Mouse (Mus musculus) gastrocnemius, postnatal 36 days (tissue): ENCODE measurements around the gene Scrt2. TPM values are rescaled to one million over a fixed set of nuclear protein-coding genes. Genes with fewer than 3 reads are reported as not detected.
"Not testable (repeated sequence)": the region's sequence is repeated elsewhere in the genome, so short reads cannot be mapped to it uniquely, and the experiment has no call there.

ENCODE experiments used
- DNase-seq, 2 experiments: peaks; one replicate each; pipeline ENCODE4 v3.0.0; 2022
- intact Hi-C: fragments of 180-260 bp; cut with DNase I; formaldehyde crosslinking; loops from one replicate; pipeline ENCODE4 v1.15.1; 2025
- long read RNA-seq, 2 experiments: library from polyadenylated mRNA; stranded (forward); transcript quantifications; one replicate each; pipeline ENCODE4 v2.0.0; 2021
- total RNA-seq, 2 experiments: library from RNA; stranded (reverse); gene quantifications; 2 replicates each; pipeline ENCODE4 v1.2.3; 2021

The Scrt2 gene
- total RNA-seq: not detected
- long read RNA-seq, experiment 1, partial matches to known transcripts: 0 of 1 reads
- long read RNA-seq, experiment 1, other reads (novel, unspliced or antisense): 1 of 1 reads
- long read RNA-seq, experiment 2: 0 reads

GRCm38 (mm10) chr2:152080685-152081541 lies at the start of gene Scrt2:
Scrt2 (plus strand) TSS chr2:152081529.
- no peak for DNase-seq
- intact Hi-C loops: loop anchor here (10.0 kb wide), 1 partner anchor 146 kb away; no protein-coding TSS in a partner anchor

GRCm38 (mm10) chr2:152040101-152040500 lies 41.2 kb upstream of the Scrt2 start:
- DNase-seq: no peak
- intact Hi-C loops: no loop called here

- DNase-seq: no peak
- intact Hi-C loops: no loop called here
These were observed 34.0 kb upstream of the Scrt2 start for GRCm38 (mm10) chr2:152047116-152048002.

DNA sequence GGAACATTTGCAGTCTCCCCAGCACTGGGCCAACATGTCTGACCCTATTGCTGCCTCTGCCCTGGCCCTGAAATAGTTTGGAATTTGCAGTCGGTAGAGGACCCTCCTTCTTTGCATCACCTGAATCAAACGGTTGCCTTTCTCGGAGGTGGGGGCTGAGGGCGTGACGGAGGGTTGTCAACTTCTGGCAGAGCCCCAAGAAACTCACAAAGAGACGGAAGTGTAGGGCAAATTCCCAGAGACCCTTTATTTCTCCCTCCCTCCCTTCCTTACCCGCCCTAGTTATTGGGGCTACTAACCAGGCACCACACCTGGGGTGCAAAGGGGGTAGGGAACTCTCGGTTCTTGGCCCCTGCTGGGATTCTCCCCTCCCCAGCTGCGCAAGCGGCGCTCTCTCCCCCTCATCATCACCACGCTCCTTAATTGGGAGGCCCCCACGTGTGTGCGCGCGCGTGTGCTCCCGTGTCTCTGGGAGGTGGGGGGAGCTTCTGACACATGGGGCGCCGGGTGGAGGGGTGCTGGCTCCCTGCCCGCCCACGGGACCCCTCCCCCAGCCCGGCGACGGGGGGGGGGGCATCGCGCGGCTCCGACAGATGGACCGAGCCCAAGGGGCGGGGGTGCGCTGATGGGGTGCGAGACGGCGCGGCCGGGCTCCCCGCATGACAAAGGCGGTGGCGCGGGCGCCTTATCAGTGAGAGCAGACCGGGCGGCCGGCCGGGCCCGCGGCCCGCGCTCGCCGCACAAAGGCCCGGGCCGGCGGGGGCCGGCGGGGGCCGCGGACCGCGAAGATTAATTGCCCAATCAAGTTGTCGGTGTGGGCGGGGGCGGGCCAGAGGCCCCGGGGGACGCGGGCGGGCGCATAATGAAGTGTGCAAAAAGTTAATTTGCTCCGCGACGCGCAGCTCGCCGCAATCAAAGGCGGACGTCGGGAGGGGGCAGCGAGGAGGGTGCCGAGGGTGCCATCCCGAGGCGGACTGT lies 33.0 kb upstream of the Scrt2 start:
- intact Hi-C loops: no loop called here
- DNase-seq: no peak

GRCm38 (mm10) chr2:152048981-152049441 lies 32.3 kb upstream of the Scrt2 start:
- intact Hi-C loops: no loop called here
- DNase-seq: no peak

GRCm38 (mm10) chr2:152049611-152050270 lies 31.6 kb upstream of the Scrt2 start:
- intact Hi-C loops: no loop called here
- no peak for DNase-seq

- intact Hi-C loops: no loop called here
- no peak for DNase-seq
These were observed 31.0 kb upstream of the Scrt2 start for GRCm38 (mm10) chr2:152050316-152050715.

DNA sequence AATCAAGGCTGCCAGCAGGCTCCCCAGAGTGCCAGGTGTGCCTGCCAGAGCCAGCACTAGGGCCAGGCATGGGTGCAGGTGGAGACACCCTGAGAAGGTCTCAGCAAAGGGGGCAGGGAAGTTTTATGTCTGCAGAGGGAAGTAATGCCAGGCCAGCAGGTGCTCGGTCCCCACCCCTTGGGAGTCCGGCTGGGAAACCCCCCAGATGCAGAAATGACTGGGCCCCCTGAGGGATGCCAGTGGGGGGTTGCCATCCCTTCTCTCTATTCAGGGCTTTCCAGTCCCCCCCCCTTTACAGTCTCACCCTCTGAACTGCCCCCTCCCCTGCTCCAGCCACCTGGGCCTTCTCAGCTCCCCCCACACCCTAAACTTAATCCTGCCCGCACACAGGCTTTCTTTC lies 29.3 kb upstream of the Scrt2 start:
- no peak for DNase-seq
- intact Hi-C loops: no loop called here

DNA sequence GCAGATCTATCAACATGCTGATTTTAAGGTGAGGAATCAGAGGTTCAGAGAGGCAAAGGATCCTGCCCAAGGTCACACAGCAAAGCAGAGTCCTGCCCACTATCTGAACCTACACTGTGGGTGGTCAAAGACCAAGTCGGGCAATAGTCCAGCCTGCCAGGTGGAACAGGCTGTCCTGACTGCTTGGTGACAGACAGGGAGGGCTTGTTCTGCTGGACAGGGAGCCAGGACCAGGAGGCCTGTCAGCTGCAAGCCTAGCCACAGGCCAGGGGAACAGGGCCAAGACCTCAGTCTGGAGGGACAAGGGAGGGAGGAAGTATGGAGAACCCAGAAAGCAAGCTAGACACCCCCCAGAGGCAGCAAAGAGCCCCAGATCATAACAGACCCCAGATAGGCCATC lies 25.9 kb upstream of the Scrt2 start:
- intact Hi-C loops: no loop called here
- no peak for DNase-seq

GRCm38 (mm10) chr2:152056368-152057251 lies 24.7 kb upstream of the Scrt2 start:
- intact Hi-C loops: no loop called here
- peak in 1 of 2 experiments; percentile 16 for DNase-seq

DNA sequence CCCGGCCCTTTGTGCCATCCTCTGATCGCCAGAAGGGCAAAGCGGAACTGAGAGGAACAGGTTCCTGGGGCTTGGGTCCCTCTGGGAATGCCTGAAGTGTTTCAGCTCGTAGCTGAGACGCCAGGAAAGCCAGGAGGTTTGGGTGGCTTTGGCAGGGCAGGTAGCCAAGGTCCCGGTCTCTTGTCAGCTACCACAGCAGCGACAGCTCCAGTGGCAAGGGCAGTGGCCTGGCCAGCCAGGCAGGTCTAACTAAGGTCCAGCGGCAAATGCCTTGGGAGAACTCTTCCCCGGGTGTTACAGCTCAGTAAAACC lies 24.1 kb upstream of the Scrt2 start:
- DNase-seq: no peak
- intact Hi-C loops: no loop called here

- intact Hi-C loops, DNase-seq: not testable (repeated sequence)
These were observed 18.5 kb upstream of the Scrt2 start for GRCm38 (mm10) chr2:152062817-152063216.

DNA sequence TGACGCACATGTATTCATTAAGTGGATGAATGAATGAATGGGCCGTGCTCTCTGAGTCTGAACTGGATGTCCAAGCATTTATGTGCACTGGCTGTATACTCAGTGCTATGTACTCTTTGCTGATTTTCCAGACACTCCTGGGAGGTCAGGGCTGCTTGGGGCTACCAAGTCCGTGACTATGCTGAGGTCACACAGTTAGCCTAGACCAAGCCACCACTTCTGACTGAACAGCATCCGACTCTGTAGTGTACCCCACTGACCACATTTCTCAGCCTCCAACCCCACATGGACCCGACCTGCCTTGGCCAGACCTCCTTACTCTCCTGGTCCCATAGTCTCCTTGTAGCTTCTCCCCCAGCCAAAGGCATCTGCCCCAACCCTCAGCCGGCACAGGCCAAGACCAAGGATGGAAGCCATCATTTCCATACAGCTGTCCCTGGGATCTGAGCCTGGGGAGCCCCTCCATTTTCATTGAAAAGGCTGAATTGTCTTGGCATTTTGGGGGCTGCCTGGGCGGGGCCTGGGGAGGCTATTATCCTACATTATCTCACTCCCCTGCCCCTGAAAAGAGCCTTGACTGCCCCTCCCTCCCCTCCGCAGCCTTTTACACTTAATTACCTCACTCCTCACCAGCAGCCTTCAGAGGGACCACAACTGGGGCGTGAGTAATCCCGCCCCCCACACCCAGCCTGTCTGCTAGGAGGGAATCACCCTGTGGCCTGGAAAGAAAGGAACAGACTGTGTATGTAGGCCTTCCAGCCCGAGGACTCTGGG lies 12.5 kb upstream of the Scrt2 start:
- no peak for DNase-seq
- intact Hi-C loops: no loop called here

DNA sequence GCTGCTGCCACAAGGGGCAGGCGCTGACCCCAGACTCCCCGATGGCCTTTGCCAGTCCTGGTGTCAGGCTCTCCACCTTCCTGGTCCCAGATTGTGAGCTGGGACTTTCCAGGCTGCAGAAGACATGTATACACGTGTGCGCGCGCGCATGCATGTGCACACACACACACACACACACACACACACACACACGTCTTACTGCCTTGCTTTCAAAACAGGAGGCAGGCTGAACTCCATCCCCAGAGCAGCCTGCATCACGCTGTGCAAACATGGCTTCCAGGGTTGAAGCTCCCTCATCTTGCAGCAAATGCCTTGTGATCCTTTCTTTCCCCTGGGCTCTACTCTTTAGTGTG lies 11.9 kb upstream of the Scrt2 start:
- intact Hi-C loops: no loop called here
- no peak for DNase-seq

- intact Hi-C loops: no loop called here
- DNase-seq: no peak
These were observed 11.4 kb upstream of the Scrt2 start for GRCm38 (mm10) chr2:152069941-152070340.

DNA sequence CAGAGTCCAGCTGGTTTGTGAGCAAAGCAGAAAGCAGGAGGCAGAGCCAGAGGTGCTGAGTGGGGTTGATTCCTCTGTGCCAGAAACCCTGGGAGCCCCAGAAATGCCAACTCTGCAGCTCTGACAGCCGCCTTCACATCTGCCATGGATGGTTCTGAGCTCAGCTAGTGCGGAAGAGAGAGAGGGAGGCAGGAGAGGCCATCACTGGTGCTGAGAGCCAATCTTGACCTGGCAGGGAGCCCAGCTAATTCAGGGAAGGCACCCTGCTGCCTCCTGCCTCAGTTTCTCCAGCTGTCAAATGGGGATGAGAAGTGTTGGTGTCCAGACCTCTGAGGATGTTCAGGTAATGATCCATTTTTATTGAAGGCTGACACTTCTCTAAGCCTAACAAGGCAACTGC lies 6.8 kb upstream of the Scrt2 start:
- DNase-seq: no peak

GRCm38 (mm10) chr2:152075294-152075889 lies 5.9 kb upstream of the Scrt2 start:
- no peak for DNase-seq
- intact Hi-C loops: no loop called here

More for the DNA sequence above, 6.8 kb upstream of the Scrt2 start:
- intact Hi-C loops: no loop called here
